Mouse (Mus musculus): ENCODE results near the gene Mylk3.

Gene Mylk3

GRCm38 (mm10) chr8:85386205-85386604, at the start of gene Mylk3:
Gene Mylk3, minus strand, starts transcription at chr8:85386345.
- DNase-seq, result peak; percentile 64 to 73

DNA sequence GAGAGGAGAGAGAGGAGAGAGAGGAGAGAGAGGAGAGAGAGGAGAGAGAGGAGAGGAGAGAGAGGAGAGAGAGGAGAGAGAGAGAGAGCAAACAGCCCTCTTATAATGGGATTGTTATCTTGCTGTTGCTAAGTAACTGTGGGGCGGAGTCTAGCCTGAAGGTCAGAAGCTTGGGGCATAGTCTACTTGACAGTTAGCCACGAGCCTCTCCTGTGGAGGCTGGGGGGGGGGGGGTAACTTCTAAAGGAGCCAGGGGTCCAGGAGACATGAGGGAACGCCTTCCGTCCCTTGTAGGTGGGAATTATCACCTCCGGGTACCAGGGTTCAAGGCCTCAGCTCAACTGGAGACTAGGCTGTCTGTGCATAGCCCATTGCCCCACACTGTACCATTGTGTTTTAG, 49.6 kb upstream of the Mylk3 start:
- DNase-seq, result no peak

DNA sequence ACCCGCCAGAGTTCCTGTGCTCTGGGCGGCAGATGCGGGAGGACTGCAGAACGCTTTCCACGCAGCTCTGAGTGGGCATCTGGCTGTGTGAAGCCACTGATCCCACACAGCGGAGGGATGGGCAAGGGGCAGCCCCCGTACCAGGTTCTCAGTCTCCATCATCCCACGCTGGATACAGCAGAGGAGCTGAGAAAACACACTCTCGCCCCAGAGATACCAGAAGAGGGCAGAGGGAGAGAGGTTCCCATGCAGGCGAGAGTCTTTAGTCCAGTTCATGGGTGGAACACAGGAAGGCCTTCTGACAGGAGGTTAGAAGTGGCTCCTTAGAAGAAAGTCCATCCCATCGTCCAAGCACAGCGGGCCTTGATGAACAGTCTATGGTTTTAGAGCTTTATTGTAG, 48.7 kb upstream of the Mylk3 start:
- no peak for DNase-seq

DNA sequence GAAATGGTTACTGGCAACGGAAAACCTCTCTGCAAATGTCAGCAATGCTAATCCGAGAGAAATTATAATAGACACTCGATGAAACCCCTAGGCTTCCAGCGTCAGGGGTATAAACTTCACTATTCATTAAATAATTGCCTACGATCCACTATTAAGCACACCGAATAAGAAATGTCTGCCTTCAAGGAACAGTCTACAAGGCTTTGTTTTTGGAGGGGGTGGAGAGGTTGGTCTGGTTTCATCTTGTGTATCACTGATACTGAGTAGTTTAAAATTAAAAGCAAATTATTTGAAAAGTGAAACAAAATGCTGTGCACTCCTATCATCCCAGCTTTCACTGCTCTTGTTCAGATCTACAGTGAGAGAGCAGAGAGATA, 46.9 kb upstream of the Mylk3 start:
- DNase-seq, result no peak

DNA sequence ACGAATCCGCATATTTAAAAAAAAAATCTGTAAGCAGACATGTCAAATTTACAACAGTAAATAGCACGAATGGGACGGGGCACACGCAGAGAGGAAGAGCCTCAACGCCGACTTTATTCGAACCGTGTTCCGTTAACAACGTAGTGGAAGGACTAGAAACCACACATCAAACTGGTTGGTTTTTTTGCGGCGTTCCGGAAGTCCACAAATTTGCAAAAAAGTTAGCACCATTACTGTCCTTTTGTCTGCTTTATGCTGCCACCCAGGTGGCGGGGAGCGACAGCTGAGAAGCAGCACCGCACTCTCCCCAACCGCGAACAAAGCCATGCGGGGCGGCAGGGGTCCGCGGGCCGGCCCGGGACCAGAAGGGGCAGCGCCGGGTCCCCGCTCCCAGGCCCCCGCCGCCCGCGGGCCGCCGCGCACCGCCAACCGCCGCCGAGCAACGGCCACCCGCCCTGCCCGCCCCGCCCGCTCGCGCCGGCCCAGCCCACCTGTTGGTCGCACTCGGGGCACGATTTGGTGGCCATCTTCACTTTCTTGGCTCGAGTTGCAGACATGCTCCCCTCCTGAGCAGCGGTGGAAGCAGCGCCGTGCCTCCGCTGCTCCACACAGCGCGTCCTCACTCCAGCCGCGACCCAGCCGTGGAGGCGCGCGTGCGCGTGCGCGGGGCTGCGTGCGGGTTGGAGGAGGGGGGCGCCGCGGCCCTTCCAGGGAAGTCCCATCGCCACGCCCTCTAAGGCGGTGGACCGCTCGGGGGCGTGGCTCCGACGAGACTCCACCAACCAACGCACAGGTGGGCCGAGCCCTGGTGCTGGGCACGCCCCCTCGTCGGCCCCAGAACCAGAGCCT, 46.2 kb upstream of the Mylk3 start, which contains the start of gene 4921524J17Rik:
TSS of gene 4921524J17Rik (minus strand) at position 666 of the 849 bp plus-strand sequence.
- peak; percentile 97 to 98 for DNase-seq

DNA sequence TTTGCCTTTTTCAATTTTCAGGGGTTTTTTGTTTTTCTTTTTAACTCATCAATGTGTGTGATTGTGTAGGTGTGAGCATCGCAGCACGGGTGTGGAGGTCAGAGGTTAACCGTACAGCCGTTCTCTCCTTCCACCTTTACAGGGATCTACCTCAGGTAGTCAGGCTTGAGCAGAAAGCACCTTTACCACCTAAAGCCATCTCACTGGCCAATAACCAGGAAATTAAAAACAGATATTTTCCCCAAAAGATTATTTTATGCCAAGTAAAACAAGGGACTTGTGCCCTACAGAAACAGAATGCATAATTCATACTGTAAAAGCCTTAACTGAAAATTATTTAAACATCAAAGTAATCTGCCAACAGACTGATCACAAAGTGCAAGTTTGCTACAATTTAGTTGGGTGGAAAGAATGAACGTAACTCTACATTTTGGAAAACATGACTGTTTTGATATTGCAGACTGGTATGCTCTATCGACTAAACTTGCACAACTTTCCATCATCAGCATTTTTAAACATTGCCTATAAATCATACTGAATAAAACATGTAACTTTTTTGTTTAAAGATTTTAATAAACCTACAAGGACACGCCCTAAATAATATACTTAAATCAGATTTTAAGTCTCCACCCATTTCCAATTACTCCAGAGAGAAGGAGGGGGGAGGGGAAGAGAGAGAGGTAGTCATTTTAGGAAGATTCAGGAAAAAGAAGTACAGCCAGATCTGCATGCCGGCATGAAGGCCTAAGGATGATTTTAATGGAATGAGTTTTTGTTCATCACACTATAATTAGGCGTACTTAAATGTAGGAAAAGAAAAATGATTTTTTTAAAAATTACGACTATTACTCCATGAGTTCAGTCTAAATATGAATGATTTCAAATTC, 45.4 kb upstream of the Mylk3 start:
- peak in 1 of 2 experiments; percentile 12 for DNase-seq

GRCm38 (mm10) chr8:85430801-85431200, 44.7 kb upstream of the Mylk3 start:
- peak; percentile 12 to 15 for DNase-seq

- no peak for DNase-seq
These were observed 43.1 kb upstream of the Mylk3 start for GRCm38 (mm10) chr8:85429219-85429618.

- no peak for DNase-seq
These were observed 40.9 kb upstream of the Mylk3 start for GRCm38 (mm10) chr8:85427026-85427425.

- no peak for DNase-seq
These were observed 35.2 kb upstream of the Mylk3 start for GRCm38 (mm10) chr8:85421329-85421728.

- DNase-seq, result no peak
These were observed 22.4 kb upstream of the Mylk3 start for GRCm38 (mm10) chr8:85408526-85408925.

- DNase-seq, result peak; percentile 52 to 55
These were observed 21.9 kb upstream of the Mylk3 start for GRCm38 (mm10) chr8:85408053-85408505.

- no peak for DNase-seq
These were observed 19.8 kb upstream of the Mylk3 start for GRCm38 (mm10) chr8:85405961-85406360.

DNA sequence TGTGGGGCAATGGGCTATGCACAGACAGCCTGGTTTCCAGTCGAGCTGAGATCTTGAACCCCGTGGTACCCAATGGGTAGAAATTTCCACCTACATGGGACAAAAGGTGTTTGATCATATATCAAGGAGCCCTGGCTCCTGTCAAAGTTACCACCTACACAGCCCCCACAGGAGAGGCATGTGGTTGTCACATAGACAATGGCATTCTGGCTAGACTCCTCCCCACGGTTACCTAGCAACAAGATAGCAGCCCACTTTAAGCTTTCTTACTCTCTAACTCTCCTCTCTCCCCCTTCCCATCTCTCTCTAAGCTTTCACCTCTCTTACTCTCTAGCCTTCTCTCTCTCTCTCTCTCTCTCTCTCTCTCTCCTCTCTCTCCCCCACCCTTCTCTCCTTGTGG, 19.3 kb upstream of the Mylk3 start:
- no peak for DNase-seq

GRCm38 (mm10) chr8:85398548-85398947, 12.4 kb upstream of the Mylk3 start:
- DNase-seq, result no peak

- DNase-seq, result peak; percentile 38 to 61
These were observed 11.4 kb upstream of the Mylk3 start for GRCm38 (mm10) chr8:85397508-85397907.

DNA sequence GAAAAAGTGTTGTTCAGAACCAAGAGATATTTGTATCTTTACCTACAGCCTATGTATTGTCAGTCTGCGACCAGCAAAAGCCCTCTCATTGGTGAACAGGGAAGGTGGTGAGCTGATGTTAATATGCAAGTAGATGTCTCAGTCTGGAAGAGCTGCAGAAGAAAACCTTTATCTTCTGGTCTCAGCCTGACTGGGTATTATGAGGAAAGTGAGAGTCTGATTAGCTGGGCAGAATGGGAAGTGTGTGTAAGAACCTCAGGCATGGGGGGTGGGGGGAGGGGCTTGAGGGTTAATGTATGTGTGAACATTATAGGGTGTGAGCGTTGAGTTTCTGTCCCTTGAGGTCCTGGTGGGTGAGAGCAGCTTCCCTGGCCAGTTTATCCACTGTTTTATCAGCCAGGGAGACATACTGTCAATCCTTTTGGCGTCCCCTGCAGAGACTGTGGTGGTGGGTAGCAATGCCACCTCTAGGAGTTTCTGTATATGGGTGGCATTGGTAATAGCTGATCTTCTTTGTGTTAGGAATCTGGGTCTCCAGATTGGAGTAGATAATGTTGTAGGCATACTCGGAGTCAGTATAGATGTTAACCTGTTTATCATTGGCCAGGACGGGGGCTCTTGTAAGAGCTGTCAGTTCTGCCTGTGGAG, 10.4 kb upstream of the Mylk3 start:
- no peak for DNase-seq

DNA sequence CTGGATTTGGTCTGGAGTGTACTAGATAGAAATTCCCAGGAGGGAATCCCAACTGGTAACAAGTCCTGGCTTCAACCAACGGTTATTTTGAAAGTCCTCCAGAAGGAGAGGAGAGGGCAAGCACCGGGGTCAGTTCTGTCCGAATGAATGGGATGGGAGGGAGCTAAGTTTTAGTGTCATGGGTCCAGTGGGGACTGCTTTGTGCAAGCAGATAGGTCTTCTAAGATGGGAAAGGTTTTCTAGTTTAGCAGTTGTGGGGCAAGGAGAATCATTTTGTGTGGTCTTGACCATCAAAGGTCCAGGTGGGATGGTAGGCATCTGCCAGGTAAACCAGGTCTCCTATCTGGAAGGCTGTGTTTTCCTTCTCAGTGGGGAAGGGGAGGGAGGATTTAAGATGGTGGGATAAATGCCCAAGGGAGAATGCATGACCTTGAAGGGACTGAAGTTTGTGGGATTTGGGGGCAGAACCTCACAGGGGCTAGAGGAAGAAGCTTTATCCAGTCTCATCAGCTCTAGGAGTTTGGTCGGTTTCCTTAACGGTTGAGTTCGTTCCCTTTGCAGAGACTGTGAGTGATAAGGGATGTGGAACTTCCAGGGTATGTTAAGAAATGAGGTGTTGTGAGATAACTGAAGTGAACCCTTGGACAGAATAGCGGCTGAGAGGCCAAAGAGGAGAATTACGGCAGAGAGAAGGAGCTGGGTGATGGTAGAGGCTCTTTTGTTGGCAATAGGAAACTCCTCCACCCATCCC, 9.7 kb upstream of the Mylk3 start:
- DNase-seq, result no peak

DNA sequence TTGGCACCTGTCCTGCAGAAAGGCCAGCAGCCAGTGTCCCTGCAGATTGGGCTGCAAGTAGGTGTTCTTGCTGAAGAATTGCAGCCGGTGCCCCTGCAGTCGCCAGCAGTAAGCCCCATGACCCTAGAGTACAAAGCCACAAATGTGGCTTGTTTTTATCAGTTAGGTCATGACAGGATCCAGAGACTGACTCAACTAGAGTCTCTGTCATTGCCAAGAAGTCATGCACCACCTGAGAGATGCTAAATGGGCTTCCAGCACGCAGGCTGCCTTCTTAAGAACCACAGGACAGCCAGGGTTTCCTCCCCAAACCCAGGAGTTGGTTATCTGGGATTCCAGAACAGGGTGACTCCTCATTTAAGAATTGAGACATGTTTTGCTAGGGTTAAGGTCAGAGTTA, 8.9 kb upstream of the Mylk3 start:
- no peak for DNase-seq

GRCm38 (mm10) chr8:85393199-85393598, 7.1 kb upstream of the Mylk3 start:
- DNase-seq, result no peak

- DNase-seq, result no peak
These were observed 5.3 kb upstream of the Mylk3 start for GRCm38 (mm10) chr8:85391438-85391837.

GRCm38 (mm10) chr8:85381926-85382325, 4.2 kb downstream of the Mylk3 start:
- no peak for DNase-seq

All from cerebellum, postnatal 14 days (tissue).